Mouse (Mus musculus) liver, embryonic 14.5 days (tissue): ENCODE data around the gene Gatad2b.

Source experiments
- CTCF ChIP-seq: IDR thresholded peaks from 2 replicates; pipeline ENCODE4 v1.5.1; 2016; ENCODE audit warnings: antibody characterized with exemption, low read depth, control low read depth
- EP300 ChIP-seq: IDR thresholded peaks from 2 replicates; pipeline ENCODE4 v1.6.1; 2016; ENCODE audit warnings: antibody characterized with exemption, low read depth

DNA sequence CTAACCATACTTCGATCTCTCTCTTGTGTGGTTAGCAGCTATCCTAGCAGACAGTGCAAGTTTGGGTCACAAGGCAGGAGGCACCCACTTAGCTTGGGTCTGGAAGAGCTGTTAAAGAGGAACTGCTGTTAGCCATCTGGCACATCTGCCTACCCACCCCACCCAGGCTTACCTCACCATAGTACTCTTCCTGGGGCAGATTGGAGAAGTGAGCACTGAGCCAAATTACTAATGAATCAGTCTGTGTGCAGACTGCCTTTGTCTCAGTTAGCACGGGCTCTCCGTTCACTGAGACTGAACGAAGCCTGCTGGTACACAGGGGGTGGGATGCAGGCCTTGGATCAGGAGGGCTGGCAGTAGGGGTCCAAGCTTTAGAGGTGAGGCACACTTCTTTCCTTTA, 90.7 kb downstream of the Gatad2b start:
- TF ChIP-seq CTCF (no peak), EP300 (no peak)
